Mouse (Mus musculus): ENCODE data around the gene Bbs12.

DNA sequence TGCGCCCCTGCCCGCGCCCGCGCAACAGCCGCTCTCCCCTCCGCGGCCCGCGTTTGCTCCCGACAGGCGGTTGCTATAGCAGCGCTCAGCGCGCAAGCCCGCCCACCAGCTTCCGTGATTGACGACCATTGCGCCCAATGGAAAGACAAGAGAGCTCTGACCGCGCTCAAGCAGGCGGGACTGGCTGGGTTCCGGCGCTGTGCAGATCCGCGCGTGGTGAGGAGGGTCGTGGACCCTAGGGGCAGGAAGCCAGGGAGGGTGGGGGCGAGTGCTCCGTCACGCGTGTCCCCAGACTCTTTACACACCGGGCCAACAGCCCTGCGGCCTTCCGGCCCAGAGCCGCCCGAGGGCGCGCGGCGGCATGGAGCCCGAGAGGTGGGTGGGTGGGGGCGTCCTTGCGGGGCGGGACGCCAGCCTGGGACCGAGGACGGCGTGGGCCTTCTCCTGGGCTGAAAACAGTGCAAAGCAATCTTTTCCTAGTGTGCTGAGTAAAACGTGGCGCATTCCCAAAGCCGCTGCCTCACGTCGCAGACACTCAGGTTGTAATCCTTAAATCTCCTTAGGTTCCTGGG lies at the start of gene Bbs12, which contains the start of gene Cetn4:
- TF ChIP-seq EP300 (IDR thresholded peaks at IDR 0.05; ENCODE audit: low read depth) (no peak), CTCF (IDR thresholded peaks at IDR 0.05; ENCODE audit: low read depth) (no peak)

Measured in heart, postnatal 0 days (tissue).